Mouse (Mus musculus): Measurements from ENCODE around the gene Flvcr2.

Gene Flvcr2

GRCm38 (mm10) chr12:85736203-85736602 lies 10.1 kb upstream of the Flvcr2 start:
- peak; percentile 62 for DNase-seq

GRCm38 (mm10) chr12:85736960-85737359 lies 9.4 kb upstream of the Flvcr2 start:
- no peak for DNase-seq

- no peak for DNase-seq
Measured at GRCm38 (mm10) chr12:85746696-85747219, 419 bp downstream of the Flvcr2 start.

GRCm38 (mm10) chr12:85747343-85747742 lies 1.0 kb downstream of the Flvcr2 start:
- no peak for DNase-seq

- DNase-seq = peak; percentile 75
Measured at GRCm38 (mm10) chr12:85749861-85750260, 3.5 kb downstream of the Flvcr2 start.

GRCm38 (mm10) chr12:85752116-85752515 lies 5.8 kb downstream of the Flvcr2 start:
- DNase-seq = no peak

GRCm38 (mm10) chr12:85753223-85753622 lies 6.9 kb downstream of the Flvcr2 start:
- DNase-seq = no peak

- DNase-seq = no peak
Measured at GRCm38 (mm10) chr12:85754611-85755265, 8.4 kb downstream of the Flvcr2 start.

- DNase-seq = no peak
Measured at GRCm38 (mm10) chr12:85756455-85756854, 10.1 kb downstream of the Flvcr2 start.

- no peak for DNase-seq
Measured at GRCm38 (mm10) chr12:85757074-85757473, 10.7 kb downstream of the Flvcr2 start.

GRCm38 (mm10) chr12:85758741-85759140 lies 12.4 kb downstream of the Flvcr2 start:
- peak; percentile 53 for DNase-seq

- DNase-seq = no peak
Measured at GRCm38 (mm10) chr12:85761471-85761870, 15.1 kb downstream of the Flvcr2 start.

- DNase-seq = no peak
Measured at GRCm38 (mm10) chr12:85764686-85765085, 18.3 kb downstream of the Flvcr2 start.

- DNase-seq = no peak
Measured at GRCm38 (mm10) chr12:85766287-85766686, 19.9 kb downstream of the Flvcr2 start.

- DNase-seq = no peak
Measured at GRCm38 (mm10) chr12:85767750-85768149, 21.4 kb downstream of the Flvcr2 start.

- DNase-seq = no peak
Measured at GRCm38 (mm10) chr12:85771356-85771755, 25.0 kb downstream of the Flvcr2 start.

GRCm38 (mm10) chr12:85778962-85779361 lies 32.6 kb downstream of the Flvcr2 start:
- no peak for DNase-seq

GRCm38 (mm10) chr12:85779707-85780106 lies 33.4 kb downstream of the Flvcr2 start:
- no peak for DNase-seq

- DNase-seq = no peak
Measured at GRCm38 (mm10) chr12:85781606-85782005, 35.3 kb downstream of the Flvcr2 start.

- peak; percentile 55 for DNase-seq
Measured at GRCm38 (mm10) chr12:85784916-85785815, 38.8 kb downstream of the Flvcr2 start.

- no peak for DNase-seq
Measured at GRCm38 (mm10) chr12:85792158-85792557, 45.8 kb downstream of the Flvcr2 start.

- DNase-seq = peak; percentile 59
Measured at GRCm38 (mm10) chr12:85792821-85793346, 46.5 kb downstream of the Flvcr2 start.

- DNase-seq = no peak
Measured at GRCm38 (mm10) chr12:85794094-85794493, 47.8 kb downstream of the Flvcr2 start.

GRCm38 (mm10) chr12:85795551-85795950 lies 49.2 kb downstream of the Flvcr2 start:
- DNase-seq = no peak
